Mouse (Mus musculus) kidney, adult 2 months (tissue): ENCODE results near the gene Rdh16f1.

Experiments
- CTCF ChIP-seq: fragments of 200-500 bp; conservative IDR thresholded peaks from 2 replicates; pipeline ENCODE4 v1.5.1; 2011; ENCODE audit warnings: low read depth, mild to moderate bottlenecking, control low read depth, low read length, moderate library complexity, mixed read lengths; ENCODE audit not compliant: insufficient read depth, insufficient read length
- POLR2A ChIP-seq: fragments of 200-500 bp; IDR thresholded peaks from one replicate; pipeline ENCODE4 v1.6.1; 2011; ENCODE audit warnings: low read depth, low read length, control low read depth

- TF ChIP-seq CTCF (no peak), POLR2A (no peak)
Observed at GRCm38 (mm10) chr10:127804416-127804815, 44.8 kb downstream of the Rdh16f1 start.
